Mouse (Mus musculus) spleen, adult 10 weeks (tissue): Measurements from ENCODE around the gene Vmn1r189. TPM values are rescaled to one million over a fixed set of nuclear protein-coding genes. Genes with fewer than 3 reads are reported as not detected.

Experiments
- polyA plus RNA-seq: library from polyadenylated mRNA; stranded (reverse); fragments of 350-450 nt; fragmentation: Illumina TruSeq; extraction: RNeasy Lipid Tissue Mini Kit (QIAGEN cat#74804); gene quantifications from one replicate; pipeline ENCODE4 v1.2.3, GENCODE M21; 2015; ENCODE audit warnings: low replicate concordance; ENCODE audit not compliant: insufficient read depth

The Vmn1r189 gene
- not detected for polyA plus RNA-seq

GRCm38 (mm10) chr13:22105724-22106123 is at the start of gene Vmn1r189:
Vmn1r189 (minus strand) TSS chr13:22105824.

DNA sequence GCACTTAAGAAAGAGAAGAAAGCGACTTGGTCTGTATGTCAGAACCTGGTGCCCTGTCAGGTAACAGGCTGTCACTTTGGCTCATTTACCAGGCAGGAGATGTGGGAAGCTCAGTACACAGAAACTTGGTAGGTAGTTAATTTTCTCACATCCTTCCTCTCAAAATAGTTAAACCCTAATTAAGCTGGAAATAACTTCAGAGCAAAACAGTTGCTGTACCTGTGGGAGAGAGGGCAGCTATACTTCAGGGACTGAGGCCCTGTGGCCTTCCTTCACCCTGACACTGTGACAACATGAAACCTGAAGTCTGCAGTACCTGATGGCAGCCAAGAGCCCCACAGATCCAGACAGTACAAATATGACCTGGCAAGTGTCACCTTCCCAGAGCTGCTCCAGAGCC is 21.5 kb downstream of the Vmn1r189 start, which contains the start of gene Vmn1r188:
TSS of gene Vmn1r188 (plus strand) at position 301 of the 400 bp plus-strand sequence.

Other genes starting within 250 kb of the Vmn1r189 start
- gene Zfp184, start 160.7 kb downstream of the Vmn1r189 start, polyA plus RNA-seq: 1.2 TPM
- gene Pom121l2, start 124.6 kb downstream of the Vmn1r189 start, polyA plus RNA-seq: not detected
- gene Prss16, start 96.1 kb downstream of the Vmn1r189 start, polyA plus RNA-seq: 1.6 TPM
- not detected for gene Hist1h2ah, start 70.3 kb downstream of the Vmn1r189 start, polyA plus RNA-seq
- gene Hist1h2bk, start 70.0 kb downstream of the Vmn1r189 start, polyA plus RNA-seq: not detected
- 7.6 TPM for gene Hist1h4i, start 64.5 kb downstream of the Vmn1r189 start, polyA plus RNA-seq
- gene Hist1h2ag, start 62.9 kb downstream of the Vmn1r189 start, polyA plus RNA-seq: not detected
- not detected for gene Hist1h2bj, start 62.6 kb downstream of the Vmn1r189 start, polyA plus RNA-seq
- gene Vmn1r188, start 21.4 kb downstream of the Vmn1r189 start, polyA plus RNA-seq: not detected
- not detected for gene Vmn1r191, start 78.1 kb upstream of the Vmn1r189 start, polyA plus RNA-seq
- not detected for gene Vmn1r192, start 85.3 kb upstream of the Vmn1r189 start, polyA plus RNA-seq
- gene Vmn1r193, start 117.3 kb upstream of the Vmn1r189 start, polyA plus RNA-seq: not detected
- gene Vmn1r194, start 138.4 kb upstream of the Vmn1r189 start, polyA plus RNA-seq: not detected
- gene Vmn1r195, start 164.7 kb upstream of the Vmn1r189 start, polyA plus RNA-seq: not detected
- not detected for gene Vmn1r196, start 184.1 kb upstream of the Vmn1r189 start, polyA plus RNA-seq
- gene Vmn1r197, start 218.8 kb upstream of the Vmn1r189 start, polyA plus RNA-seq: not detected
- gene Vmn1r198, start 244.5 kb upstream of the Vmn1r189 start, polyA plus RNA-seq: not detected